Mouse (Mus musculus) bone marrow macrophage, adult 2 months (primary cell): ENCODE results near the gene Dync1h1. TPM values are rescaled to one million over a fixed set of nuclear protein-coding genes. Genes with fewer than 3 reads are reported as not detected.
A peak's percentile ranks its signal among the peaks of the same experiment; 100 is the strongest.
"Not testable (repeated sequence)": the region's sequence is repeated elsewhere in the genome, so short reads cannot be mapped to it uniquely, and the experiment has no call there.

ENCODE experiments used
- H3K27ac ChIP-seq: 2 replicates; pipeline ENCODE4 v1.5.1; 2012; ENCODE audit warnings: low read depth, low read length; ENCODE audit not compliant: insufficient read depth
- H3K4me1 ChIP-seq: 2 replicates; pipeline ENCODE4 v1.6.1; 2012; ENCODE audit warnings: low read length; ENCODE audit not compliant: control insufficient read depth, insufficient read depth
- H3K4me3 ChIP-seq: 2 replicates; pipeline ENCODE4 v1.5.1; 2012; ENCODE audit warnings: mild to moderate bottlenecking, low read length, moderate library complexity; ENCODE audit not compliant: insufficient read depth
- CTCF ChIP-seq: IDR thresholded peaks from 2 replicates; pipeline ENCODE4 v1.5.1; 2012; ENCODE audit warnings: low read depth, mild to moderate bottlenecking, low read length, moderate library complexity
- POLR2A ChIP-seq: IDR thresholded peaks from 2 replicates; pipeline ENCODE4 v1.6.1; 2012; ENCODE audit warnings: mild to moderate bottlenecking, low read depth, low read length, borderline replicate concordance
- polyA plus RNA-seq: library from polyadenylated mRNA; stranded (reverse); fragments of >200 nt; gene quantifications from 2 replicates; pipeline ENCODE4 v1.2.4, GENCODE M21; 2012; ENCODE audit not compliant: missing spikeins, insufficient read depth, insufficient read length

The Dync1h1 gene
- polyA plus RNA-seq, 1 experiment = 104 TPM

DNA sequence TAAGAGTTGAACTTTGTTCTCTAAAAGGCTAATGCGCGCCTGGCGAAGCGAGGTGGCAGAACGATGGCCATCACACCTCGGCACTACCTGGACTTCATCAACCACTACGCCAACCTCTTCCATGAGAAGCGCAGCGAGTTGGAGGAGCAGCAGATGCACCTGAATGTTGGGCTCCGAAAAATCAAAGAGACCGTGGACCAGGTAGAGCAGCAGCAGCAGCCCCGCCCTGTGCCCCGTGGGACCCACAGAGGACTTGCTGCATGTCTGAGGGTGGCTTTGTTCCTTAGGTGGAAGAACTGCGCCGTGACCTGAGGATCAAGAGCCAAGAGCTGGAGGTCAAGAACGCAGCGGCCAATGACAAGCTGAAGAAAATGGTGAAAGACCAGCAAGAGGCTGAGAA, 50.2 kb downstream of the Dync1h1 start:
- no peaks in the 10 kb centered on the region for H3K4me1 ChIP-seq
- H3K27ac ChIP-seq = no peak overlapping the region
- TF ChIP-seq CTCF (no peak), POLR2A (no peak)
- H3K4me3 ChIP-seq = no peak overlapping the region

DNA sequence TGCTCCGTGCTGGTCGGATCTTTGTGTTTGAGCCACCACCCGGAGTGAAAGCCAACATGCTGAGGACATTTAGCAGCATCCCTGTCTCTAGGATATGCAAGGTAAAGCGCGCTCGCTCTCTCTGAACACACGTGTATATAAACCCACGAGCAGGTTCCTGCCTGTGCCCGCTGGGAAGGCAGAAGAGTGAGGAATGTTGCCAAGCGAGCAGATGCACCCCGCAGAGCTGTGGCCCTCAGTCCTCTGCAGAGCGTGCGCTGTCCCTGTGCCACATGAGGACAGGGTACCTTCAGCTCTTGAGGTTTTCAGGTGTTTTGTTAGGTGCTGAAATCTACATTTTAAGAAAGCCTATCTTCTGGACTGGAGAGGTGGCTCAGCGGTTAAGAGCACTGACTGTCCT, 60.5 kb downstream of the Dync1h1 start:
- TF ChIP-seq CTCF (no peak), POLR2A (no peak)
- Histone ChIP-seq H3K27ac (no peak overlapping the region), H3K4me1 (no peaks in the 10 kb centered on the region), H3K4me3 (no peak overlapping the region)

DNA sequence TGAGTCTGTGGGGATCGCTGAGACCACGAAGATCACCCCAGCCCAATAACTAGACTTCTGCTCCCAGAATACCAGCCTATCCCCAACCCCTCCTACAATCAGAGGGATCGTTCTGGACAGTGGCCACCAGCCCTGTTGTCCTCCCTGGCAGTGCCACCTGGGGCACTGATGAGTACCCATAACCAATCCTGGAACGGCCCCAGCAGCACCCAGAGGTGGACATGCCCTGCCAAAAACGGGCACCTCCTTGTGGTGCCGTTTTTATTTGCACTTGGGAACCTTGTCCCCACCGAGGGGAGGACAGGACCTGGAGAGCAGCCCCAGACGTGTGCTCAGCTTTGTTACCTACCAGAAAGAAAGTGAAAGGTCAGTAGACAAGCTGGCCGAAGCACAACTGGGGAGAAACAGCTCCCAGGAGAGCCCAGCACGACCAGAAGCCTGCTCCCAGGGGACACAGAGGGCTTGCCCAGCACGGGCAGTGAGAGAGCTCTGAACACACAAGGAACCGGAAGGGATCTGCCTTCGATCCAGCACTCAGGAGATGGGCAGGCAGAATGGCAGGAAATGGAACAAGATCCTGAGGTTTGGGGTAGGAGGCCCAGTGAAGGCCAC, 66.3 kb downstream of the Dync1h1 start:
- Histone ChIP-seq H3K27ac (no peak overlapping the region), H3K4me3 (no peak overlapping the region), H3K4me1 (no peaks in the 10 kb centered on the region)
- TF ChIP-seq CTCF = no peak

DNA sequence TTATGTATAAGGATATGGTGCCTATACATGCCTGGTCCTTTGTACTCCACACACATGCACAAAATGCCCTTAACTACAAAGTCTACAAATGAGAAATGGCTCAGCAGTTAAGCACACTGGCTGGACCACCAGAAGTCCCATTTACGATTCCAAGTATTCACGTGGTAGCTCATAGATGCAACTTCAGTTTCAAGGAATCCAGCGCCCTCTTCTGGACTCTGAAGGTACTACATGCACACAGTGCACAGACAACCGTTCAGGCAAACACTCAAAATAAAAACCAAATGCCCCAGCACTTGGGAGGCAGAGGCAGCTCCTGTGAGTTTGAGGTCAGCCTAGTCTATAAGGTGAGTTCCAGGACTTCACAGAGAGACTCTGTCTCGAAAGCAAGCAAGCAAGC, 73.0 kb downstream of the Dync1h1 start:
- no peak overlapping the region for H3K4me3 ChIP-seq
- no peak overlapping the region for H3K27ac ChIP-seq
- no peak for TF ChIP-seq CTCF
- no peak for TF ChIP-seq POLR2A
- no peaks in the 10 kb centered on the region for H3K4me1 ChIP-seq

DNA sequence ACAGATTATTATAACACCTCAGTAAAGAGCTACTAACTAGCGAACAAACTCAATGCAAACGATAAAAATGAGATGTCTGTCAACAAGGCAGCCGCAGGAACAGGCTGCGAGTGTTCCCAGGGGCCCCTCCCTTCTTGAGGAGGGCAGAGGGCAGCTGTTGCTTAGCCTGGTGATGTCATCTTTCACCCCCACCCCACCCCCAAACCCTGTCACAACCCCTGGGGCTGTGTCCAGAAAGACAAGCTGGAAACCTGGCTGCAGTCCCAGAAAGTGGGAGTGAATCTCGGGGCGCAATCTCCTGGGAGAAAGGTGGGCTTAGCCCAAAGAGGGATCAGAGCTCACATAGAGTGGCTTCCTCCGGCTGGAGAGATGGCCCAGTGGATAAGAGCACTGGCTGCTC, 79.9 kb downstream of the Dync1h1 start:
- TF ChIP-seq POLR2A (no peak), CTCF (no peak)
- H3K27ac ChIP-seq = no peak overlapping the region
- peaks cover 18% of the 10 kb centered on the region for H3K4me1 ChIP-seq
- no peak overlapping the region for H3K4me3 ChIP-seq

DNA sequence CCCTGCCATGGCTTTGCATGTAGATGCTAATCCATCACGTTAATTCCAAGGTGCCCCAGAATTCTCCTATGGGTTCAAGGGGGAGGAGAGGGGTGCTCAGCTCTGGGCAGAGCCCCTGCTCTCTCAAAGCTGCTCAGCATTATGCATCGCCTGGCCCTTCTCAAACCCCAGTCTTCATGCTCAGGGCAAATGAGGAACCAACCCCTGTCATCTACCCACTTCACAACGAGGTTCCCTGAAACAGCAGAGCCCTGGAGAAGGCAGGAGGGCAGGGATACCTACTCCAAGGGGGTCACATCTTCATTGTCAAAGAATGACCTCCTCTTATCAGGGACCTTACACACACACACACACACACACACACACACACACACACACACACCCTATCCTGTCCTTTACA, 80.6 kb downstream of the Dync1h1 start:
- no peak overlapping the region for H3K4me3 ChIP-seq
- no peak for TF ChIP-seq POLR2A
- TF ChIP-seq CTCF = no peak
- H3K4me1 ChIP-seq = peaks cover 24% of the 10 kb centered on the region
- H3K27ac ChIP-seq = no peak overlapping the region

DNA sequence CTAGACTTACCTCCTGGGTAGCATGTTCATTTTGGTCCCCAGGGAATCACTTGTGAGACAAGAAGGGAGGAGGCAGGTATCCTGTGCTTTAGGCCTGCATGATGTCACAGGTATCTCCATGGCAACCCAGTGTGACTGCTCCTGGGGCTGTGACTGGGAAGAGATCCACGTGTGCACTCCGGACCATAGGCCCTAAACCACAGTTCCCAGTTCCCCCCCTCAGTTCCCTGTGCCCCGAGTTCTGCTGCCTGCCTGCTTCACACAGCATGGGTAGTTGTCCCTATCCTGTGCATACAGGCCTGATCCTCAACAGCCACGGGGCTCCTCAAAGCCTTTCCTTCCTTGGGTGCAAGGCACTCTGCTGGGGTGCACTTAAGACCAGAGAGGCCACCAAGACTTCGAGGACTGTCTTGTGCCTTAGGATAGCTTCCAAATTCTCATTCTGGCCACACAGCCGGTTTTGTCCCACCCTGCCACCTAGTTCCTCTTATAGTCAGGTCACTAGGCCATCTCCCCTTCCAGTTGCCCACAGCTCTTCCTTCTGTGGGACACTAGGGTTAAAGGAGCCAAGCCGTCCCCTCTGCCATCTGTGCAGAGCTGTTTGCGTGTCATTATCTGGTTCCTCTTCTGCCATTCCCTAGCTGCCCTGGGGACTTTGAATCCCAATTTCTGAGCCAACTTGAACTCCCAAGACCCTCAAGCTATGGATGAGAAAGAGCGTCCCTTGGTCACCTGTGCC, 81.5 kb downstream of the Dync1h1 start, which contains the start of gene 1700001K19Rik:
Gene 1700001K19Rik (minus strand): TSS at position 59 of the 739 bp plus-strand sequence.
- Histone ChIP-seq H3K4me1 (peaks cover 30% of the 10 kb centered on the region), H3K4me3 (no peak within 1 kb of the TSS), H3K27ac (no peak within 1 kb of the TSS)
- no peak for TF ChIP-seq CTCF
- no peak for TF ChIP-seq POLR2A

DNA sequence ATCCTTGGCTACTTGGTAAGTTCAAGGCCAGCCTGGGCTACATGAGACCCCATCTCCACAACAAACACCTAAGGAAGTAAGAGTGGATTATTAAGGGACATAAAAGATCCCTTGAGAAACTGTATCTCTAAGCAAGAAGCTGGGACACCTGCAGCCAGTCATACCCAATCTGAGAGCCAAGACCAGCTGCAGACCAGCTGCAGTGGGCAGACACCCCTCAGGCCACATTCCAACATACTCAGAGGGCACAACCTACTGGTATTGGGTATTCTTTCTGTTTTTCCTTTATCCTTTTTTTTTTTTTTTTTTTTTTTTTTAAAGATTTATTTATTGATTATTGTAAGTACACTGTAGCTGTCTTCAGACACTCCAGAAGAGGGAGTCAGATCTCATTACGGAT, 82.3 kb downstream of the Dync1h1 start:
- TF ChIP-seq POLR2A = no peak
- TF ChIP-seq CTCF = no peak

DNA sequence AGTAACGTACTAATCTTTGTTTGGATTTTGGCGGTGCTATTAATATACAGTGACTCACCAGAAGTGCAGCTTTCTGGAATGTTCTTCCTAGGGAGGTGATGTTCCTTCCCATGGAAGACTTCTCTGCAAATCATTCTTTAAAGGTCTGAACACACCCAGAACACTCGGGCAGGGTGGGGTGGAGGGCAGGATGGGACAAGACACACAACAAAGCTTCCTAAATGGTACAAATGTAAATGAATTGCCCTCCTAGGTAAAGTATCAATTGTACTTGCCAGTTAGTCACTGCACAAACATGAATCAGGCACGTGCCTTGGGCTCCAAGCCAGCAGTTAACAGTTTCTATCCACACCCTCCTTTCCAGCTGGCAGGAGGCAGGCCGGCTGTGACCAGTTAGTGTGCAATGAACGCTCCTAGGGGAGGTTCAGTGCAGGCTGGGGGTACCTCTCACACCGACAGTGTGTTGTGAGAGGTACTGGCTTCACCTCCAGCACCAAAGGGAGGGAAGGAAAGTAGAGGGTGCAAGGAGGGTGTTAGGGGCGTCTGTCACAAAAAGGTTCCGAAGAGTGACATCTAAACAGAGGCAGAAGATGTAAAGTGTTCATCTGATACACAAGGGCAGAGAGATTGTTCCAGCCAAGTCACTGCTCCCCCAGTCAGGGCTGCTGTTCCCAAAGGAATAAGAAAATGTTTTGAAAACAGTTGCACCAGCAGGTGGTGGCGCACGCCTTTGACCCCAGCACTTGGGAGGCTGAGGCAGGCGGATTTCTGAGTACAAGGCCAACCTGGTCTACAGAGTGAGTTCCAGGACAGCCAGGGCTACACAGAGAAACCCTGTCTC, 86.9 kb downstream of the Dync1h1 start:
- H3K27ac ChIP-seq = 0 out of 2 replicates have a peak overlapping the region, but pooled peaks have one; percentile 6
- no peak for TF ChIP-seq CTCF
- TF ChIP-seq POLR2A = no peak

More for the DNA sequence above, 82.3 kb downstream of the Dync1h1 start:
- H3K27ac ChIP-seq = no peak overlapping the region
- H3K4me3 ChIP-seq = no peak overlapping the region
- H3K4me1 ChIP-seq = peaks cover 37% of the 10 kb centered on the region

DNA sequence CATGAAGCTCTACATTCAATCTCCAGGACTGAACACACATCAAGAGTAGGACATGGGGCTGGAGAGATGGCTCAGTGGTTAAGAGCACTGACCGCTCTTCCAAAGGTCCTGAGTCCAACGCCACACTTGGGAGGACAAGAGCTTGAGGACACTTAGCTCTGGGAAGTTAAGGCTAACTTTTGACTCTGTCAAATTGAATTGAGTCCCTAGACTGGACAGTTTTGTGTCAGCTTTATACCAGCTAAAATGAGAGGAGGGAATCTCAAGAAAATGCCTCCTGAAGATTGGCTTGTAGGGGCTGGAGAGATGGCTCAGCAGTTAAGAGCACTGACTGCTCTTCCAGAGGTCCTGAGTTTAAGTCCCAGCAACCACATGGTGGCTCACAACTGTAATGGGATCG, 87.7 kb downstream of the Dync1h1 start:
- peaks cover 19% of the 10 kb centered on the region for H3K4me1 ChIP-seq
- not testable (repeated sequence) for H3K27ac ChIP-seq, H3K4me3 ChIP-seq

More for the DNA sequence above, 86.9 kb downstream of the Dync1h1 start:
- H3K4me3 ChIP-seq = no peak overlapping the region
- H3K4me1 ChIP-seq = peaks cover 21% of the 10 kb centered on the region
